Mouse (Mus musculus) adrenal gland, postnatal 10 days (tissue): ENCODE results near the gene Mgp. TPM values are rescaled to one million over a fixed set of nuclear protein-coding genes. Genes with fewer than 3 reads are reported as not detected.

ENCODE experiments used
- DNase-seq: peaks from one replicate; pipeline ENCODE4 v3.0.0; 2021; ENCODE audit warnings: mixed read lengths
- long read RNA-seq, 2 experiments: library from polyadenylated mRNA; stranded (forward); transcript quantifications; one replicate each; pipeline ENCODE4 v2.0.0; 2021
- total RNA-seq, 2 experiments: library from RNA; stranded (reverse); gene quantifications; 2 replicates each; pipeline ENCODE4 v1.2.3; 2021

Mgp gene
- total RNA-seq: 100 to 1,000 TPM; 187 to 232 TPM
- long read RNA-seq, experiment 1, transcript Mgp-201 (4 exons, 617 nt): major isoform, 93 of 95 reads
- long read RNA-seq, experiment 1, partial matches to known transcripts: 2 of 95 reads
- long read RNA-seq, experiment 1, other reads (novel, unspliced or antisense): 0 of 95 reads
- long read RNA-seq, experiment 2, transcript Mgp-201 (4 exons, 617 nt): major isoform, 46 of 50 reads
- long read RNA-seq, experiment 2, partial matches to known transcripts: 4 of 50 reads
- long read RNA-seq, experiment 2, other reads (novel, unspliced or antisense): 0 of 50 reads

DNA sequence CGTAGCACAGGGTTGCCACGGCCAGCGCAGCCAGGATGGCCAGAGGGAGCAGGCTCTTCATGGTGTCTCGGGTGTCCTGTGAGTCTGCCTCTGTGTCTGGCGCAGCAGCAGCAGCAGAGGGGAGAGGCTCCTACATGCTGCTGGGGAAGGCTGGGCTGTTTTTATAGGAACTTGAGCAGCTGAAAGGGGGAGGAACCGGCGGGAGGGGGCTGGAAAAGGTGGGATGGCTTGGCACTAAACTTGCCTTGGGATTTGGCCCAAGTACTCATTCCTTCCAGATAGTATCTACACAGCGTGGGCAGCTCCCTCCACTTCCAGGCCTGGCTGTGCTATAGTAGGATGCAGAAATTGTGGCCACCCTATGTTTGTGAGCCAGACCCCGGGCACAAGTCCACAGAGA lies at the start of gene Mgp:
Mgp (minus strand) TSS at position 154 of the 400 bp plus-strand sequence.
- peak; percentile 18 for DNase-seq

DNA sequence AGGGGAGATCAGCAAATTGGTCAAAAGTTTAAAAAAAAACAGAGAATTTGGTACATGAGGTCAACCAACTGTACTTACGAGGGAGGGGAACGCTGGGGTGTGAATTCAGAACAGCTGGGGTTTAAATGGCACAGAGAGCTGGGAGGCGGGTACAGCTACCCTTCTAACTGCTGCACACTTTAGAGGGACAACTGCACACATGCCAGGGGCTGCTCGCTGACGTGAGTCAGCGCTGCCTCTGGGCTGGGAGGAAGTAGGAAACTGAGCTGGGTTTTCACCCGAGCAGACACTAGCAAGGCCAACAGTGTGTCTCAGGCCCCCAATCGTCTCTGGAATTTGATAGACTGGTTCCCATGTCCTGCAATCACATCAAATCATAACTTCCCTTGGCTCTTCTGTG lies 49.4 kb upstream of the Mgp start:
- no peak for DNase-seq

DNA sequence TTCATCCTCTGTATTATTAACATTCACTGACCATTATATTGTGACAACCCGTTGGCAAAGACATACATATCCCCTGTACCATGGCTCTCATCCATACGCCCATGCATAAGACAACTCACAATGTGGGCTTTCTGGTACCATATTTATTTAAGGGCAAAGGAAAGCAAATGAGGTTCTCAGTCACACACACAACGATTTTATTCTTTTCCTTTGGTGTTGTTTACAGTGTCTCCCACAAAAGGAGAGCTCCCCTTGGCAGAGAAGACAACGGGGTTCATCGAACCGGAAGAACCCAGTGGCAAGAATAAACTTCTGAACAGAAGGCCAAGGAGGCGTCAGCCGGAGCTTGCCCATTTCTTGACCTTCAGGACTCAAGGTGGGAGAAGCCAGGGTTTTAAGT lies 47.9 kb upstream of the Mgp start, which contains the start of gene Pde6h:
Pde6h (plus strand) TSS at position 301 of the 400 bp plus-strand sequence.
- DNase-seq: no peak

DNA sequence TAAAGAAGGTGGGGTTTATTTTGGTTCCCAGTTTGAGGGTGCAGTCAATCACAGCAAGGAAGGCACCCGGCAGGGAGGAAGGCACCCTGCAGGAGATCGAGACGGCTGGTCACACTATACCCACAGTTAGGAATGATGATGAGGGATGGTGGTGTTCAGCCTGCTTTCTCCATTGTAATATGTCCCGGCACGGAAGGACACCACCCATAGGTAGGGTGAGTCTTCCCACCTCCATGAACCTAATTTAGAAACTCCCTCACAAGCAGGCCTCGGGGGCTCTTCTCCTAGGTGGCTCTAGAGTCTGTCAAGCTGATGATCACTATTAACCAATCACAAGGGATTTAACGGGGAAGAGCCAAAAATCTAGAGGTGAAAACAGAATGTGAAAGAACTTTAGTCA lies 47.2 kb upstream of the Mgp start:
- DNase-seq: no peak

DNA sequence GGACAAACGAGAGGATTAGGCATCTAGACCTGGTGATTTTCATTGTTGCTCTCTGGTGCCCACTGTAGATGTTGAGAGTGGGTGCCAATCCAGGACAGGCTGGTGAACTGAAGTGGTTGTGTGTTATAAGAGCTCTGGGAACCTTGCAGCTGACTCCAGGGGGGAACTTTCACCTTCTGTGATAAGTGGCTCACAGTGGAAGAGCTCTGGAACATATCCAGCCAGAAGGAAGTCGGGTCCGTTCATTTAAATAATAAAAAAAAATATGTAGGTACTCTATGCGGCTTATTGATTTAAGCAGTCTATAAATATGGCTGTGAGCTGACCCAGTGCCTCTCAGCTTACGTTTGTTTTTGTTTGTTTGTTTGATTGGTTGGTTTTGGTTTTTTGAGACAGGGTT lies 46.5 kb upstream of the Mgp start, which contains the start of gene Erp27:
Erp27 (minus strand) TSS at position 101 of the 400 bp plus-strand sequence.
- no peak for DNase-seq

DNA sequence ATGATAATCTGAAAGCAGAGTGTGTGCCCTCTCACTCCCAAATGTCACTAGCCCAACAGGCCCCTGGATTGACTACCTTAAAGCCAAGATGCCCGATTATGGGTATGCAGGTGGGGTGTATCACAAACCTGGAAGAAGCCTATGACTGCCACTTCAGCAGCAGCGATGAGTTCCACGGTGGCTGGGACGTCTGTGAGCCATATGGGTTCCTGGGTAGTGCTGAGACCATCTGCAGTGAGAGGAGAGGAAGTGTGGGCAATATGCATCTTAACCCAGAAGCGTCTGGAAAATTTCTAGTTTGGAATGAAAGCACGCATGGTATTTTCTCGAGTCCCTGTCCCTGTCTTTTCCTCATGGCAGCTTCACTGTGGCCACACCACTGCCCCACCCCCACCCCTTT lies 46.0 kb upstream of the Mgp start:
- no peak for DNase-seq

DNA sequence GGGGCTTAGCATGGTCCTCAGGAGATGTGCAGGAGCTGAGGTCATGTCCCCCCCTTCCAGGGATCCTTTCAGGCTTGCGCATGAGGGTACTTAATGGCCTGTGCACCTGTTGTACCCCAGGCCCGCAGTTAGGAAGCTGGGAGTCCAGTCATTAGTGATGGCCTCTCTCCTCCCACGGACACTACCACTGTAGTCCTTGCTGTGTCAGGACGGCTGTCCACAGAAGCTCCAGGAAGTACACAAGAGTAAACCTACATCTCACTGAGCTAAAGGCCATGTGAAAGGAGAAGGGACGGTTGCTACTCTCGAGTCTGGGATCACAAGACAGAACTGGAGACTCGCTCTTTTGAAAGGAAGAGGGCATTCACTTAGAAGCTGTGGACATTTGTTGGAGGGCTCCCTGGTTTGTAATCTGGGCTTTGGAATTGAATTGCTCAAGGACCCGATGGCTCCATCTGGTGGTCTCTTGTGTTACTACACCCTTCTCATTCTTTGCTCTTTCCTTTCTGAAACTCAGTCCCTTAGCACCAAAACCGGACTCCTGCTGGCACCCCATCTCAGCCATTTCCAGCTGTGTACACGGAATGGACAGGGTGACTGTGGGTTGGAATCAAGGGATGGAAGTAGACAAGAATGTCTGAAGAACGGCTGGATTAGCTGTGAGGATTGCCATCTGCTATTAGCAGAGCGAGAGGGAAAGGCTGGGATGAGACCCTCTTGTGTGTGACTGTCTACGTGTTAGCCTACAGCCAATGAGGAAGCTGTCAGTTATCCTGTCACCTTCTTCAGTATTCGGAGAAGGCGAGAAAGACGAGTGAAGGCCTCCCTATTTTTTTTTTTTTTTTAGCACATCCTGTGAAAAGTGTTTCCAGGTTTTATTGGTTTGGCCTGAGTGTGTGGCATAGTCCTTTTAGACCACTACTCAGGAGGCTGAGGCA lies 45.0 kb upstream of the Mgp start:
- peak; percentile 86 for DNase-seq

DNA sequence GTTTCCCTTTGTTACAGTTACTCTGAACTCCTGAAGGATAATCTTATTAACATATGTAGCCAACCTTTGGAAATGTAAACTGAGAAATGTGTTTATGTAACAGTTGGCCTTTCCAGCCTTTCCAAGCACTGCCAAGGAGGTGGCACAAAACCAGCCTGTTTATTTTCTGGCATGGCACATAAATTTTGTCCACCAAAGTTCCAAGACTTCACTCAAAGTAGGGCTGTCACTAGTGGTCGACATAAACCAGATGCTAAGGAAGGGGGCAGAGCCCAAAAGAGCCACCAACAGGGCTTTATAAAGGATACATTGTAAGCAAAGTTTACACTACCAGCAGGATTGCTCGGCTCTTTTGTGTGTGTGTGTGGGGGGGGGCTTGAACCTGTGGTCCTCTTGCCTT lies 42.3 kb upstream of the Mgp start:
- no peak for DNase-seq

DNA sequence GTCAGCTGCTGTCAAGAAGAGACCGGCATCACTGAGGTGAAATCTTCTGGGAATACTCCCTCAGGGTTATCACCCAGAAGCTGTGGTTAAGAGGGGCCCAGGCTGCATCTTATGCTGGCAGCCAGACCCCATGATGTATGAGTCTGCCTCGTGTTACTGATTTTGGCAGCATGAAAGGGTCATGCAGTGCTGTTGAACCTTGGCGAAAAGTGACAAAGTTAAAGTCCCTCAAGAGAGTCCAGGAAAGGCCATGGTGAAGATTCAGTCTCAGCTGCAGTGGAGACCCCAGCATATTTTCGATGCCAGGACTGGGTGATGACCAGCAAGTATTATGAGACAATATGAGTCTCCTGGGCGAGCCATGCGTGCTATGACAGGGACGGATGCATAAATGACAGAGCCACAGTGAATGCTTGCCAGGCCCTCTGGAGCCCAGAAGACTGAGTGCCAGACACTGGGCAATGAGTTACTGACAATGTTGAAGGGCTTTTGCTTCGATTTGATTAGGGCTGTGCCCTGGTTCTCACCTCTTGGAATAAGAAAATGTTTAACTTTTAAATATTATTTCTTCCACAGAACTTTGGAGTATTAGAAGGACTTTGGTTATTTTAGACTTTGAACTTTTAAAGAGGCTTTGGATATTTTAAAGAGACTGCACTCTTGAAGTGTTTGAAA lies 40.2 kb upstream of the Mgp start:
- DNase-seq: no peak

DNA sequence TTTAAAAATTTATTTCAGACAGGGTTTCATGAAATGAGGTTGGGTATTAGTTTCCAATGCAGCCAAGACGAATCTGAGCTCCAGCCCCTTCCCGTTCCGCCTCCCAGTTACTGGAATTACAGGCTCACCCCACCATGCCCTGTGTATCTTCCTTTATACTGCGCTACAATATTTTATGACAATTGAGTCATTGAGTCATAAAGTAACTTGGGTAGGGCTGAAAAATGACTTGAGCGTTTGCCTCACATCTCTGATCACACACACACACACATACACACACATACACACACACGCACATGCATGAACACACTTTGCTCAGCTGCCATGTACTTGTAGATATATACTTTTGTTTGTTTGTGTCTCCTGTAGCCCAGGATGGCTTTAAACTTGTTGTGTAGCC lies 38.6 kb upstream of the Mgp start:
- DNase-seq: no peak

DNA sequence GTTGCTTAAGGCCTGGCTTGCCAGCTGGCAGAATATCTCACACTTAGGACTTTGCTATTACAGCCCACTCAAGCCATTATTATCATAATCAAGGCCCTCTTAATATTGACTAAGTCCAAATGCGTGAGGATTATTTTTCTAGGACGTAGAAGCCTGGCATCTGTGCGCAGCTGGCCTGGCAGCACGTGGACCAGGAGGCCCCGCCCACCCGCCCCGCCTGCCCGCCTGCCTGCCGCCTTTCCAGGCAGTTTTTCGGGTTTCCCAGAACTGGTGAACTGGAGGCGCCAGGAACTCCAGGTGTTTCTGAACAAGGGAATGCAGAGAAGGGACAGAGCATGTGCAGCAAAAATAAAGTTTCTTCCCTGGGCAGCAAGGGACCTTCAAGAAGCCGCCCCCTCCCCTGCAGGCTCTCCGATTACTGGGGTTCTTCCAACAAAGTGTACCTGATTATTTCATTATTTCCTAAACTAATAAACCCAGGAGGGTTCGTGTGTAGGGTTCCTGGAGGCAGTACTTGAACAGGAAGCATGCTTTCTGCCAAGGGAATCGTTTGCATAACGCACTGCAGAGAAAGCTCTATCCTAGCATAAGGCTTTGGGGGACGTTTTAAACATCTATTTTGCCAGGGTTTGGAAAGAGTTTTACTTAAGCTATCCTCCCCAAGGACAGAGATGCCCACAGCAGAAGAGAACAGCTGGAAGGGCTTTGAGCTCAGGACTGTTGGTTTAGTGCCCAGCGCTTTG lies 37.9 kb upstream of the Mgp start:
- DNase-seq: peak; percentile 57

DNA sequence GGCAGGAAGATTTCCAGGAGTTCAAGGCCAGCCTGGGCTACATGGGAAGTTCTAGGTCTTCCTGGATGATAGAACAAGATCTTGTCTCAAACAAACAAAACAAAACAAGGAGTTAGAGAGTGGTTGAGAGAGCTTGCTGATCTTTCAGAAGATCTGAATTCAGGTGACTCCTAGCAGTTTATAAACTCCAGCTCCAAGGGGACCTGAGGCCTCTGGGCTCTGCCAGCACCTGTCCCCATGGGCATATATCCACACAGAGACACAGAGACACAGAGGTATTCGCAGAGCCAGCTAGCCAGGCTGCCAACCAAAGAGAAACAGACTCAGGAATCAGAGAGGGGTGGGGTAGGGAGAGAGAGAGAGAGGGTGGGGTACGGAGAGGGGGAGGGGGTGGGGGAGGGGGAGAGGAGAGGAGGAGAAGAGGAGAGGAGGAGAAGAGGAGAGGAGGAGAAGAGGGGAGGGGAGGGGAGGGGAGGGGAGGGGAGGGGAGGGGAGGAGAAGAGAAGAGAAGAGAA lies 37.2 kb upstream of the Mgp start:
- no peak for DNase-seq

DNA sequence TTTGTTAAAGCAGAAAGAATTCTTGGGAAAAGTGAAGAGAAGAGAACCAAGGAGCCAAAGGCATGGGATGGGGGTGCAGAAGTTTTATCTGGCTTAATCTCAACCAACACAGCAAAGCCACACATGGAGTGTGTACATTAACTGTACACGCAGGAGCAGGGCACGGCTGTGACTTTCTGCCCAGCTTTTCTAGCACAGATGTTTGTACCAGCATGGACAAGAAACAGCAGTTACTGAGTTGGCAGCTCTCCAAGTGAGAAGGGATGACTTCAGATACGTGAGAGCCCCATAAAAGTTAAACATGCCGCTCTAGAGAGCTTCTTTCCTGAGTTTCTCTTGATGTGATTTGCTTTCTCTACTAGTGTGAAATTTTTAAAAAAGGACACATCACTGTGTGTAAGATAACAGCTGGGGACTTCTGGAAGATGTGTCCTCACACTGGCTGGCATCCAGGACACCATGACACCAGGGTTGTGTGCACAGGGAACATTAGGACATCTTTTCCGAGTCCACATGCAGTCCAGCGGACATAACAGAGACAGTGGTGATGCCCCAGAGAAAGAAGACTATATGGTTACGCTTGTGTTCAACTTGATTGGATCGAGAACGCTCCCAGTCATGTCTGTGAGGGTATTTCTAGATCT lies 34.7 kb upstream of the Mgp start:
- no peak for DNase-seq

DNA sequence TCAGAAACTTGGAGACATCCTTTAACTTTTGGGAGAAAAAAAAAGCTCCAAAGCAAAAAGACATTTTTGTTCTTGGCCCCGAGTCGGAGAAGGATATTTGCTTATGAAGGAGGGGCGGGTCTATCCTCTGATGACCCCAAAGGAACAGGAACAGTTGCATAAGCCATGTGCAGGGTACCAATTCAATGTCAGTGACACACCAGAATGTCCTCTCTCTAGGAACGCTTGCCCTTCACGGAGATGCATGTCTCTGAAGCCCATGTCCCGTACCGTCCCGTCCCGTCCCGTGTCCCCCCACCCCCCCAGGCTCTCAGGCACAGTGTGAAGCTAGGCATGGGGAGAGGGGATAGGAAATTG lies 31.3 kb upstream of the Mgp start:
- DNase-seq: no peak

DNA sequence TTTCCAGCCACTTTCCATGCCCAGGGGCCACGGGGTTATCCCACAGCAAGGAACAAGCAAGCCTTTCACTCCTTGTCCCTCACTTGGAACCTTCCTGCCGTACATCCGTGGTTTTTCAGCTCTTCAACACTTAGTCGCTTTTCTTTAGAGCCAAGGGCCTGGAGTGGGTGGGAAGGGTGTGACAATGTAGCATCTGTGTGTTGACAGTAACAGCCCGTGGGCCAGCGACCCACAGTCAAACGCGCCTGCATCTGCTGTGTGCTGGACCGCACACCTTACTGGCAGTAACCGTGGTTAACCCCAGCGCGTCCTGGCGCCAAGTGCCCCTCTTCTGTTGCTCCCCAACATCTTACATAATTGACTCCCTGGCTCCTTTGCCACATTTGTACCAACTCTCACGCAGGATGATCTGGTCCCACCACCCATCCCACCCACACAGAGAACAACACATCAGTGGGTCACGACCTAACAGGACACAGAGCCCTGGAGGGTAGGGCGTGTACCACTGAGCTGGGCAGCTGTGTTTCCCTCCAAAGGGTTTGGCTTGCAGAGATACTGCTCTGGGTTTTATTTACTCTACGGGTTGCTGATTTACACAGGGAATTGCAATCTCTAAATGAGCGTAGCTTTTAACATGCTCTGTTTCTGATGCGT lies 30.8 kb upstream of the Mgp start:
- no peak for DNase-seq

DNA sequence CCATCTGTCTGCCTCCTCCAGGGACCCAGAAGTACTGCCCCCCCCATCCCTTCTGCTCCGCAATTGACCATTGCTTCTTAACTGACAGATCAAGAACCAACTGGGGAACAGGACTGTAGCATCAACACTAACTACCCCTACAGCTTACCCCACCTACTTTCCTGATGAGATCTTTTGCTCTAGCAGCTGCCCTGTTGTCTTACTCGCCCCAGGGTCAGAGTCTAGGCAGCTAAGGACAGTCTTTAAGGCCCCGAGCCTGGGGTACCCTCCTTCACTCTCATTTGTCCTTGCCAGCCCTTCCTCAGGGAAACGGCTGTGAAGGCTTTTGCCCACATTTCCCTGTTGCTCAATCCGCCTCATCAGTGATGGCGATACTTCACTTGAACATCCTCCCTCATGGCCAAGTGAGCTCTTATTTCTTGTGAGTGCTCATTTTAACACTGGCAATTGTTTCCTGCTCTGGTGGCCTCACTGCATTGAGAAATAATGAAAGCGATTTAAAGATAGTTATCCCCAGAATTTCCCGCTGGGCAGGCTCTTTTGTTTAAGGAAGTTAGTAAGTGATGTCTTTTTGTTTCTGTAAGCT lies 28.4 kb upstream of the Mgp start:
- no peak for DNase-seq

DNA sequence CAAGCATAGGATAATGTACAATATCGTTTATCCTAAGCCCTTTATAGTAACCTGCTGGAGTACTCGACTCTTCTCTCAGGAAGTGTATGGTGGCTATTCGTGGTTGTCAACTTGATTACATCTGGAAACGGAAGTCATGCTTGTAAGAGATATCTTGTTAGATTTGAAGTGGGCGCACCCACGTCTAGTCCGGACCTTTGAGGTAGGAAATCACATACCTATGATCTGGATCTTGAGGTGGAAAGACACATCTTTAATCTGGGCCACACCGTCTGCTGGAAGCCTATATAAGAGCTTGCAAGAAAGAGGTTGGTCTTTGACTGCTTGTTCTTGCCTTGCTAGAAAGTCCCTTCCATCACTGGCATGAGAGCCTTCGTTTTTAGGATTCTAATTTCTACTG lies 26.9 kb upstream of the Mgp start:
- no peak for DNase-seq

DNA sequence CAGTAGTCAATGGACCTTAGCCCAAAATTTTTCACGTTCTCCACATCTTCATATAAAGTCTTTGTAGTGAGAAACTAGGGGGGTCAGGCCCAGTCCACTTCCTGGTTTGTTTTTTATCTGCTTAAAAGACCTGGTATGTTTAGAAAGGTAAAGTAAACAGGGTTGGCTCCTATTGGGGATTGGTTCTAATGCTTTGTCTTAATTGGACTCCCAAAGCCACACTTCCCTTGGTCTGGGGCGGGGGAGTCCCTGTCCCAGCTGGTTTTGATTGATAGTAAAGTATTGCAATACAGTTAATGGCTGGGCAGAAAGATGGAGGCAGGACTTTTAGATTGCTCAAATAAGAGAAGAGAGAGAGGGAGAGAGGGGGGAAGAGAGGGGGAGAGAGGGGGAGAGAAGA lies 25.4 kb upstream of the Mgp start:
- DNase-seq: no peak

DNA sequence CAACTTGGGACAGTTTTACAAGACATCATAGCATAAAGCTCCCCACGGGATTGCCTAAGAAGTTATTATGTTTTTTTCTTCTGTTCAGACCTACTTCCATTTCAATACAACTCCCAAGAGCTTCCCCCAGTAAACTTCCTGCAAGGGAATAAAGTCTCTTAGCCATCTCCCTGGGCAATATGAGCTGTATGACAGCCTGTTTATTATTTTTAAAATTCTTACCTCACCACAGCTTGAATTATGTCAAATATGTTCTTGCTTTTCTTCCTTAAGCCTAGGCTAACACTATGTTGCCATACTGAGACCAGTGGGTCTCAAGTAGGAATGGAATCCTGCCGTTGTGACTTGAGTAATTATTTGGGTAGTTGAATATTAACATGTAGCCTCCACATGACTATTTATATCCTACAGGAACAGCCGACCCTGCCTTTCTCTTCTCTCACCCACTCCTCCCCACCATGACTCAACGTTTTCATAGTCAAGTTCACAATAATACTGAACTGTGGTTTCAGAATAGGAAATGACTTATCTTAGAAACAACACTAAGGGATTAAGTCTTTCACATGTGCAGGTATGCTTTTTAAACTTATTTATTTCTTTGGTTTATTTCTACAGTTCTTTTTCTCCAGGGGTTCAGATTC lies 24.9 kb upstream of the Mgp start:
- no peak for DNase-seq

DNA sequence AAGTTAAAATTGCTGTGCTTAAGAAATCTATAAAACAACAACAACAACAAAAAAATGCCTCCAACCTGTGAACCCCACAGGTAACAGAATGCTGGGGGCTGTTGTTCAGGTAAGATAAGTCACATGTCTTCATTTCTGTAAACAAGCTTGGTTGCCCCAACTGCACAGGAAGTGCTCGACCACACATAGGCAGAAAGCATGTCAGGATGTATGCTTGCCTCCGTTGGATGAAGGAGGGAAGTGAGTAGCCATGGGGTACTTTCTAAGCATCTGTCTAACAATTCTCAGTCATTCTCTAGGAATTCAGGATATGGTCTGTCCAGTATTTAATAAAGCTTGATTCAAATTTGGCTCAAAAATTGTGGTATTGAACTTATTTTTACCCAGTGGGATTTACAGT lies 23.3 kb upstream of the Mgp start:
- no peak for DNase-seq
